Mouse (Mus musculus): ENCODE measurements around the gene Map4k5. TPM values are rescaled to one million over a fixed set of nuclear protein-coding genes. Genes with fewer than 3 reads are reported as not detected.

The Map4k5 gene
- total RNA-seq, 2 experiments from 2014 or later: 22.4 to 24.3 TPM

- intact Hi-C loops (cut with DNase I): no loop called here
- DNase-seq: no peak
Observed at GRCm38 (mm10) chr12:69796311-69796710, 96.7 kb downstream of the Map4k5 start.

DNA sequence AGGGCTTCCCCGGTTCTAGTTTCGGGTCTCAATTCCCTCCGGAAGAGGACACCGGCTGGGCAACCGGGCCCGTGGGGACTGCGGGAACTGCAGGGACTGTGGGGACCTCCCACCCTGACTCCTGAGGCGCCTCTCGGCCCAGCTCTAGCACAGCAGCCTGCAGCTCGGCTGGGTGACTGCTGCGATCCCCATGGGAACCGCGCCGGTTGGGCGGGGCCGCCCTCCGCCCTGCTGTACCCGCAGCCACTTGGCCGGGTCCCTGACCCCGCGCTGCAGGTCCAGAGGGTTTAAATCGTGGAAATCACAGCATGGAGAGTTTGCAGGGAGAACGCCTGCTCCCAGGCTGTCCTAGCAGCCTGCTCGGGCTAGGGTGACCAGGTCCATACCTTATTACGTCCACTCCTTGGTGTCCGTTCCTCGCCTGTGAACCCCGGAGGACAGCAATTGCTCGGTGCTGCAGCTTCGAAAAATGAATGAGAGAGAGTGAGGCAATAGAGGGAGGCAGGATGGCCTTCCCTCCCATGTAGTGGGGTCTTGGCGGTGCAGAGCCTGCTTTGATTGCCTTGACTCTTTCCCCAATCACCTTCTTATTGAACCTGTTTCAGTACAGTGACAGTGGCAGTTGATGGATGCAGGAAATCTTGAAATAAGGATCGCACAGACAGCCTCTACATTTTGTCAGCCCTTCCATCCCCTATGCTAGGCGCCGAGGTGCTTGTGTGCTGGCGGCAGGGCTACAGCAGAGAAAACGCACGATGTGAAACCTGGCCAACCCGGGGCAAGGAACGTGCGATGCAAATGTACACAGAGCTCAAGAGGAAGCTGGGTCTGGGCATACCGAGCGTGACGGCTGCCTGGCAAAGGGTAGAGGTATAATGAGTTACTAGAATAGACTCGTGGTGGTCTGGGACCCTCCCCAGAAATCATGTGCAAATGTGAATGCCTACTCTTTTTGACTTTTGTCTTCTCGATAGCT is 102.2 kb downstream of the Map4k5 start, which contains the start of gene Cdkl1:
TSS of gene Cdkl1 (minus strand) at position 738 of the 976 bp plus-strand sequence.
- intact Hi-C loops (cut with DNase I): no loop called here
- peak; percentile 55 to 59 for DNase-seq

DNA sequence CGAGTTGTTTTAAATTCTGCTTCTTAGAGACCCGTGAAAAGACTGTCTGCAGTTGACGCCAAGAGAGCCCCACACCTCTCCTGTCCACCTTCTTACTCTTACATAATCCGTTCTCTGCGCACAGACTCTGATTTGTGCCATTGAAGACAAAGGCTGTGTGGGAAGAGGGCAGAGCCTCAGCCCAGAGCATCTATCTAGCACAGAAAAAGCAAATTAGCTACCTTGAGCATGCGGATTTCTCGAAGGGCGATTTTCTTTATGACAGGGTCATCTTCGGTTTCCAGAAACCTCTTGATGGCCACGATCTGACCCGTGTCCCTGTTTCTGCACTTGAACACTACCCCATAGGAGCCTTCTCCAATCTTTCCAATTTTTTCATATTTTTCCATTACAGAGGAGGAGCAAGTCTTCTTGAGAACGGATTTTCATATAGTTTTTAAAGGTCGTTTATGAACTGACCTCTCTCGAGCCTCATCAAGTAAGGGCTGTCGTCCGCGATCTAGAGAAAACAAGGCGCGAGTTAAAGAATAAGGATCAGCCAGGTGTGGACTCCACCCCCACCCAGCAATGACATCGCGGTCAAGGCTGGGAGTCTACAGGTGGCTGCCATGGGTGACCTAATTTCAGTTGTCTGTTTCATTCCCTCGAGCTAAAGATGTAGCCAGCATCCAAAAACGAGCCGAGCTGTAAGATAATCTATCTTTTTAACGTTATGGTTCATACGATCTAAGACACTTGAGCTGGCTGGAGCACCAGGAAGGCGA is 103.1 kb downstream of the Map4k5 start:
- intact Hi-C loops (cut with DNase I): no loop called here
- DNase-seq: no peak

- no peak for DNase-seq
- intact Hi-C loops (cut with DNase I): no loop called here
Observed at GRCm38 (mm10) chr12:69788380-69788779, 104.6 kb downstream of the Map4k5 start.

DNA sequence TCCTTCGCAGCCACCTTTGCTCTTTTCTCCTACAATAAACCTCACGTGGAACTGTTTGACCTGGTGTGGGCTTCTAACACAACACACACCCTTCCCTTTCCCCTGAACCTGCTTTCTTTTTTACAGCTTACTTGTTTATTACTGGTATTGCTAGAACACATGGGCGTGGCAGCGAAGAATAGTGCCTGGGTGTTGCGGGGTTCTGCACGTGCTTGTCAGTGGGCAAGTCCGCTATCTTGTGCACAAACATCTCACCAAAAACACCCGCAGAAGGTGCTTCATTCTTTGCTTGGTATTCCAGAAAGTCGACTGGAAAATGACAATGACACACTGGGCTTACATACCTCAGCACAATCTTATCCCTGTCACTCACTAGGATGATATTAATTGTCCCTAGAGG is 107.5 kb downstream of the Map4k5 start:
- intact Hi-C loops (cut with DNase I): no loop called here
- DNase-seq: no peak

DNA sequence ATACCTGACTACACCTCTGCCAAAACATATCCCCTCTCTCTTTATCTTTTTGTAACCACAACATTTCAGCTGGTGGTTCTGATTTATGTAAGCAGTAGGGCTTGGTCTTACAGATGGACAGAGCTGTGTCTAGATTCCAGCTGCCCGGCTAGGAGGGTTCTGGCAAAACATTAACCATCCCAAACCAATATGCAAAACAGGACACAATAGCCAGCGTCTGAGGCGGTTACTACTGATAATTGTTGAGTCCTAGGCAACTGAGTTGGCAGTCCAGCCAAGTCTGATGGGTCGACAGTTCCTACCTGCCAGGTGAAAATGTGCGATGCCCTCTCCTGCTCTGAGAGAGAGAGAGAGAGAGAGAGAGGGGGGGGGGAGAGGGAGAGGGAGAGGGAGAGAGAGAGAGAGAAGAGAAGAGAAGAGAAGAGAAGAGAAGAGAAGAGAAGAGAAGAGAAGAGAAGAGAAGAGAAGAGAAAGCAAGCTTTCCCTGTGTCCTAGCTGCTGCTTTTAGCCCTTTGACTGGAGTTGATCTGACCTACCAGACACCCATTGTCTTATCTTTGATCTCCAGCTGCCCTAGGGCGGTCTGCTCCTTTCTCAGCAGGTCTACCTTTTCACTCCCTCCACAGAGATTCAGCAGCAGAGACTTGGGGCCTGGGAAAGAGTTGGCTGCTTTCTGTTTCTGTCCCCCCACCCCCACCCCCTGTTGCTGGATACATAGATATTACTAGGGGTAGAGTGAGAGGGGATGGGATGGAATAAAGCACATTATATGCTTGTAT is 109.6 kb downstream of the Map4k5 start:
- intact Hi-C loops (cut with DNase I): no loop called here
- DNase-seq: no peak

- intact Hi-C loops (cut with DNase I): no loop called here
- DNase-seq: no peak
Observed at GRCm38 (mm10) chr12:69781935-69782650, 110.9 kb downstream of the Map4k5 start.

DNA sequence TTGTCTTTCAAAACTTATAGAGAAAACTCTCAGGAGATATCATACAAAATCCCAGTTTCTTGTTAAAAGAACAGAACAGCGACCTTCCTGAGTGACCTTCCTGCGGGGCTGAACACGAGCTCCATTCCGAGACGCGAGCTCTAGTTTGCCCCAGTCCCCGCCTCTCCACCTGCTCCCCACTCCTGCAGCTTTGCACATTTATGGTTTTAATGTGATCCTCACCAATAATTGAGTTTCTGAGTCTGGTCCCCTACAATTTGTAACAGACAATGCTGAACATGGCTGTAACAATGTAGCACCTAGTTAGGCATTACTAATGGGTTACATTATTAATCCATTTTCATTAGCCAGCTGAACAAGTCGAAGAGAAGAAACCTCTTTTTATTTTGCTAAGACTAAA is 111.5 kb downstream of the Map4k5 start:
- intact Hi-C loops (cut with DNase I): no loop called here
- DNase-seq: no peak

DNA sequence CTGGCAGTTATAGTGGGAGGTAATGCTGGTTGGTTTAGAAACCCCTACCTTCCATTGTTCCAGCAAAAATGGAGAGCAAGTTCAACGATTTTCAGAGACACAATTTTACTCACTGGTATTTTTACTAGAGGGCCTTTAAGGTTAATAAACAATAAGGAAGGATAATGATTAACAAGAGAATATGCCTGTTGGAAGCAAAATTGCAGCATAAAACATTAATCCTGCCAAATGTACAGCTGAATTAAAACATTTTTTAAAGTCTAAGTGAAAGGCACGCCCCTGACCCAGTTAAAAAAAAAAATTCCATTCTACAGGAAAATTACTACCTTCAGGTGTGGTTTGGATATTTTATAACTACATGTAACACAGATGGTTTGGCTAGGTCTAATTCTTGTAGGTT is 115.0 kb downstream of the Map4k5 start:
- intact Hi-C loops (cut with DNase I): no loop called here
- DNase-seq: no peak

GRCm38 (mm10) chr12:69777341-69777730 is 115.7 kb downstream of the Map4k5 start:
- intact Hi-C loops (cut with DNase I): no loop called here
- no peak for DNase-seq

DNA sequence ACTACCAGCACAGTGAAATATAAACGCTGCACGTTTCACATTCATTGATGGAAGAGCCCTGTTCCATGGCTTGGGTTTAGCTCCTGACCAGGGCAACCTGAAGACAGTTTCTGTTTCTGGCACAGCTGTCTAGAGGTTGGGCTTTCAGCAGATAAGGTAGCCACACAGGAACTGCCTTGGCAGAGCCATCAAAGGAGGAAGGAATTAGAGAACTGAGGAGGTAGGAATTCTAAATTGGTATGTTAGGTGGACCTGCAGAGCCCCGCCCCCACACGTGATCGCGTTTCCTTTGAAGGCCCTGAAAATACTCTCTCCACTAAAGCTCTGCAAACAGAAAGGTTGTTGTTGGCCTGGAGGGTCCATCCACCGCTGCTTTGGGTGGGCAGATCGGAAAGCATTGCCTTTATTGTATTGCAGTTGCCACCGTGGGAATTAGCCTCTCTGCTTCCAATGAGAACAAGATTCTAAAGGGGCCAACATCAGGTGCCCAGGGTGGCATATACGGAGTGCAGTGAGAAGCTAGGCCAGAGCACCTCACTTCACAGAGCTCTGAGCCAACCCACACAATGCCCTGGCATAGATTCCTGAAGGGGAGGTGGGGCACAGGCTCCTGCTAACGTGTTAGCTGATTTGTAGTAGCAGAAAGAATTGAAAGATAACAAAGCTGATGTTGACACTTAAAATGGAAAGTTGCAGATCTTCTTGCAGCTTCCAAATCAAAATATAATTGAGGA is 116.2 kb downstream of the Map4k5 start:
- no peak for DNase-seq
- intact Hi-C loops (cut with DNase I): no loop called here

DNA sequence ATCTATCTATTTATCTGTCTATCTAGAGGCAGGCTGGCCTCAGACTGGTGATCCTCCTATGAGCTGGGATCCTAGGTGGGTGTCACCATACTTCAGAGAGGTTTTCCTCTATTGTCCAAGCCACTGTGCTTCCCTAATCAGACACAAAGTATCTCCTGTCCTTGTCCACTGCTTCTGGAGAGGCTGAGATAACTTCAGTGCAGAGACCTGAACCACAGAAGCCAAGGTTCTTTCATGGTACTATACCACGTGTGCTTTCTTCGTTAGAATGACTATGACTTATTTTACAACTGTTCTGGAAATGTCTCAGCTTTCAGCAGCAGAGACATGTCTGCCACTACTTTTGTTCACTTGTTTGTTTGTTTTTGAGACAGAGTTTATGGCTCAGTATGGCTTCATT is 124.2 kb downstream of the Map4k5 start:
- intact Hi-C loops (cut with DNase I): no loop called here
- DNase-seq: no peak

- DNase-seq: no peak
- intact Hi-C loops (cut with DNase I): no loop called here
Observed at GRCm38 (mm10) chr12:69767476-69768258, 125.3 kb downstream of the Map4k5 start.

DNA sequence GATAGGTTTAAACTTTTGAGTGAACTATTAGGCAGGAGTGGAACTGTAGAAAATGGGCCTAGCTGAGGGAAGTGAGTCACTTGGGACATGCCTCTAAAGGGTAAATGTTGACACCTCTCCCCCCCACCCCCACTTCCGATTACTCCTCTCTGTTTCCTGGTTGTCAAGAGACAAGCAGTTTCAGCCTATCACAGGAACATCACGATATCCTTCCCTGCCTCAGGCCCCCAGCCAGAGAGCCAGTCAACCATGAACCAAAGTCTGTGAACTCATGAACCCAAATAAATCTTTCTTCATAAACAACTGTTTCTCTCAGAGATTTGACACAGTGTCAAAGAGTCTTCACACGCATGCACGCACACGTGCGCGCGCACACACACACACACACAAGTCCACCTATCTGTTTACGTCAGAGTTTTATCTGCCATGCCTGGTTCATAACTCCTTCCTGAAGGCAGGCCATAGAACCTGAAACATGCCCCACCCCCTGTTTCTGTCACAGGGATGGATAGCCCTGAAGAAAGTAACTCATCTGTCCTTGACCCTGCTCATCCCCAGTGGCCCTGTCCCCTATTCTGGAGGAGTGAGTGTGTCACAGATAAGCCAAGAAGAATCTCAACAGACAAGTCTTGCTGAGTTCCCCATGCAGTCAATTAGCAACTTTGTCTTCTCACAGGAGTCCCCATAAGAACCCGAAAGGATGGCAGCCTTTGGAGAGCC is 126.7 kb downstream of the Map4k5 start:
- no peak for DNase-seq
- intact Hi-C loops (cut with DNase I): no loop called here

DNA sequence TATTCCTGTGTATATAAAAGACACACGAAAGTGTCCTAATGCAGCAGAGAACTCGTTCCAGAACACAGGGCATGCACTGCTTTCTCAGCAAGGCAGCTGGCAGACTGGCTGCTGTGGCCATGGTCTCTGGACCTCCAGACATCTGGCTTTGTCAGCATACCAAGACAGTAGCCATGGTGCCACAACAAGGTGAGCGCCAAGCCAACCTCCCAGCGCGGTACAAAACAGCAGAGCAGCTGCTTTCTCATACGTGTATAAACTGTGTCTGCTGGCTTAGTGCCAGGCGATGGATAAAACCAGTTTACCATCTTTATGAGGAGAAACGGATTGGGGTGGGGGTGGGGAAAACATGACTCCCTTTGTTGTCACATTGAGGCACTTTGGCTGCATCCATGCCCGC is 127.5 kb downstream of the Map4k5 start:
- DNase-seq: no peak
- intact Hi-C loops (cut with DNase I): no loop called here

- intact Hi-C loops (cut with DNase I): loop anchor here (5.0 kb wide), 1 partner anchor 56 kb away; no protein-coding TSS in a partner anchor
- peak; percentile 28 to 31 for DNase-seq
Observed at GRCm38 (mm10) chr12:69761603-69762002, 131.4 kb downstream of the Map4k5 start.

GRCm38 (mm10) chr12:69760743-69761406 is 132.1 kb downstream of the Map4k5 start:
- intact Hi-C loops (cut with DNase I): loop anchor here (5.0 kb wide), 1 partner anchor 56 kb away; no protein-coding TSS in a partner anchor
- no peak for DNase-seq
